Mouse (Mus musculus) left cerebral cortex, adult 2 months (tissue): ENCODE results near the gene 0610010K14Rik. TPM values are rescaled to one million over a fixed set of nuclear protein-coding genes. Genes with fewer than 3 reads are reported as not detected.

Experiments
- DNase-seq, 2 experiments: peaks; one replicate each; pipeline ENCODE4 v3.0.0; 2021 to 2022; ENCODE audit warnings: low spot score in 2 of 2, mixed read lengths in 1 of 2; ENCODE audit errors: extremely low spot score in 1 of 2
- H3K27ac ChIP-seq: fragments of 200-600 bp; 2 replicates; pipeline ENCODE4 v1.8.1; 2022
- H3K4me3 ChIP-seq: fragments of 200-600 bp; 2 replicates; pipeline ENCODE4 v1.8.1; 2022
- CTCF ChIP-seq: fragments of 200-600 bp; IDR thresholded peaks from 2 replicates; pipeline ENCODE4 v1.8.1; 2022; ENCODE audit warnings: antibody characterized with exemption, mild to moderate bottlenecking, moderate library complexity
- intact Hi-C: fragments of 180-260 bp; cut with DNase I; formaldehyde crosslinking; loops from one replicate; pipeline ENCODE4 v1.15.1; 2025
- long read RNA-seq, 2 experiments: library from polyadenylated mRNA; stranded (forward); transcript quantifications; one replicate each; pipeline ENCODE4 v2.0.0; 2021; ENCODE audit warnings: borderline mapping rate in 2 of 2
- total RNA-seq, 2 experiments: library from RNA; stranded (reverse); gene quantifications; 2 replicates each; pipeline ENCODE4 v1.2.3; 2021

Gene 0610010K14Rik
- total RNA-seq = 10 to 100 TPM; 45.5 to 51.2 TPM
- long read RNA-seq, experiment 1, partial matches to known transcripts = 6 of 22 reads
- long read RNA-seq, experiment 1, other reads (novel, unspliced or antisense) = 8 of 22 reads
- long read RNA-seq, experiment 2, partial matches to known transcripts = 4 of 10 reads
- long read RNA-seq, experiment 2, other reads (novel, unspliced or antisense) = 2 of 10 reads

- peak within 1 kb of the TSS; percentile 92 for H3K27ac ChIP-seq
- peak; percentile 78 for TF ChIP-seq CTCF
- intact Hi-C loops = loop anchor here (10.0 kb wide), 1 partner anchor 417 kb away; the partner anchor contains the start of genes Eno3 and Pfn1
- DNase-seq = peak; percentile 98
- H3K4me3 ChIP-seq = peak within 1 kb of the TSS; percentile 98
Observed at GRCm38 (mm10) chr11:70237457-70238167, at the start of gene 0610010K14Rik. Gene 0610010K14Rik, minus strand, starts transcription at chr11:70237914.

DNA sequence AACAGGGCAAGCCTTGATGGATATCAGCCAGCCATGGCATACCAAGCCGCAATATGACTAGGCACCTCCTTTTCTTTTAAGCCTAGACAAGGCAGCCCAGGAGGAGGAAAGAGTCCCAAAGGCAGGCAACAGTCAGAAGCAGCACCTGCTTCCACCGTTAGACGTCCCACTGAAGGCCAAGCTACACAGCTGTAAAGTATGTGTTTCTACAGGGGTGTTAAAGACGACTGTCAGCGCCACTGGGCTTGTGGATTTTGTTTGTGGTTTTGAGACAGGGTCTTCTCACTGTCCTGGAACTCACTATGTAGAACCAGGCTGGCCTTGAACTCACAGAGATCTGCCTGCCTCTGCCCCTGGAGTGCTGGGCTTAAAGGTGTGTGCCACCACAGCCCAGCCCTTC lies 48.0 kb upstream of the 0610010K14Rik start:
- H3K27ac ChIP-seq = no peak overlapping the region
- DNase-seq = no peak
- no peak overlapping the region for H3K4me3 ChIP-seq
- intact Hi-C loops = no loop called here
- no peak for TF ChIP-seq CTCF

DNA sequence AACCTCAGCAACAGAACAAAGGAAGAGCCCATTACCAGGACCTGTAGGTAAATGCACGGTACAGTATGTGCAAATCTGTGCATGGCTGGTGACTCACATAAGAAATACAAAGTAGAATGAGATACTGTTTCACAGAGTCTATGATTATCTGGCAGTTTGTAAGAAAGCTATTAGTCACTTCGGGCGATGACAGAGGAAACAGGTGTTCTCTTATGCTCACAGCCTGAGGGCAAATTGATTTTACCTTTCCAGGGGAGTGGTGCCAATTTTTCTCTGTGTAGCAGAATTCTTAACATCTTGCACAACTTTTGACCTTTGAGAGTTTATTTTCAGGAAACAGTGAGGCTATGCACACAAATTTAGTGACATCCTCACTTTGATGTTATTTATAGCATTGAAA lies 47.0 kb upstream of the 0610010K14Rik start:
- TF ChIP-seq CTCF = no peak
- intact Hi-C loops = no loop called here
- DNase-seq = no peak
- Histone ChIP-seq H3K4me3 (no peak overlapping the region), H3K27ac (no peak overlapping the region)

DNA sequence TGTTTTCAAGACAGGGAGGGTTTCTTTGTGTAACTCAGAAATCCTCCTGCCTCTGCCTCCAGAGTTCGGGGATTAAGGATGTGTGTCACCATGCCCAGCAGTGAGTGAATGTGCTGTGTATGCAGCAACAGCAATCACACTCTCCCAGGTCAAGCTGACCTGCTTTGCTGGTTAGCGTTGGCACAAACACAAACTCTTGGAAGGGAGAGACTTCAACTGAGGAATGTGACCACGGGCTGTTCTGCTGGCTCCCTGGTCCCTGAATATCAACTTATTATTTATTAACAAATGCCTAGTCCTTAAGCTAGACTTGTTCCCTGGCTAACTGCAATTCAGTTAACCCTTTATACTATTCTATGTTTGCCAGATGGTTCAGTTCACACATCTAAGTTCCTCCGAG lies 46.0 kb upstream of the 0610010K14Rik start:
- H3K27ac ChIP-seq = no peak overlapping the region
- no peak for TF ChIP-seq CTCF
- no peak overlapping the region for H3K4me3 ChIP-seq
- intact Hi-C loops = no loop called here
- no peak for DNase-seq

GRCm38 (mm10) chr11:70280441-70280840 lies 42.7 kb upstream of the 0610010K14Rik start:
- intact Hi-C loops = no loop called here
- Histone ChIP-seq H3K4me3 (no peak overlapping the region), H3K27ac (no peak overlapping the region)
- no peak for DNase-seq
- no peak for TF ChIP-seq CTCF

DNA sequence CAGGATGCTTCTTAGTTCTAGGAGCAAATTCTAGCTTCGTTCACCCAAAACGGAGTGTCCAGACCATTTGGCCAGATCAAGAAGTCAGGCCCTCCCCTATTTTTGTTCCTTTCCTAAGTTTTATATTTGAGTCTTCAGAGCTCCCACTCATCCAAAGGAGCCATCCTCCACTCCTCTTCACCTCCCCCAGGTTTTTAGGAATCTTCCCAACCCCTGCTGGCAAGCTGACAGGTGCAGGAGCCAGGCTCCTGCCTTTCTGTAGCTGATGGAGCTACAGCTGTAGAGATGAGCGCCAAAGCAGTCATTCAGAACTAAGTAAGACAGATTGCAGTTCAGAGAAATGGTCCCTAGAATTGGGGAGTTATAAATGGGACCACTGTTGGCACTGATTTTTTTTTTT lies 41.2 kb upstream of the 0610010K14Rik start:
- no peak for TF ChIP-seq CTCF
- no peak for DNase-seq
- intact Hi-C loops = no loop called here
- H3K4me3 ChIP-seq = no peak overlapping the region
- H3K27ac ChIP-seq = no peak overlapping the region

- no peak for DNase-seq
- TF ChIP-seq CTCF = no peak
- no peak overlapping the region for H3K4me3 ChIP-seq
- no peak overlapping the region for H3K27ac ChIP-seq
- intact Hi-C loops = no loop called here
Observed at GRCm38 (mm10) chr11:70271641-70272040, 33.9 kb upstream of the 0610010K14Rik start.

DNA sequence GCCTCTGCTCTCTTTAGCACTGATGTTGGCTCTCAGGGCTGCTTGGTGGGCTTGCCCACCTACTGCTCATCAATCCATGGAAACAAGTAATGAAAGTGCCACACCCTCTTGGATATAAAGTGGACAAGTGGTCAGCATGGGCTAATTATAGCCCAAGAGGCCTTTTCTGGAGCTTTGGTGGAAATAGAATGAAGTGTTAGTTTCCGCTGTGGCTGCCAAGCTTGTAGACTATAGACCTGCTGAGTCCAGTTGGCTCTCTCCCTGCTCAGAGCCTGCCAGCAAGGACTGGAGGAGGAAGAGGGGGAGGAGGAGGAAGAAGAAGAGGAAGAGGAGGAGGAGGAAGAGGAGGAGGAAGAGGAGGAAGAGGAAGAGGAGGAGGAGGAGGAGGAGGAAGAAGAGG lies 28.7 kb upstream of the 0610010K14Rik start:
- Histone ChIP-seq H3K27ac (no peak overlapping the region), H3K4me3 (no peak overlapping the region)
- DNase-seq = no peak
- intact Hi-C loops = no loop called here
- TF ChIP-seq CTCF = no peak

GRCm38 (mm10) chr11:70265819-70266218 lies 28.1 kb upstream of the 0610010K14Rik start:
- no peak overlapping the region for H3K27ac ChIP-seq
- TF ChIP-seq CTCF = no peak
- DNase-seq = no peak
- intact Hi-C loops = no loop called here
- no peak overlapping the region for H3K4me3 ChIP-seq

DNA sequence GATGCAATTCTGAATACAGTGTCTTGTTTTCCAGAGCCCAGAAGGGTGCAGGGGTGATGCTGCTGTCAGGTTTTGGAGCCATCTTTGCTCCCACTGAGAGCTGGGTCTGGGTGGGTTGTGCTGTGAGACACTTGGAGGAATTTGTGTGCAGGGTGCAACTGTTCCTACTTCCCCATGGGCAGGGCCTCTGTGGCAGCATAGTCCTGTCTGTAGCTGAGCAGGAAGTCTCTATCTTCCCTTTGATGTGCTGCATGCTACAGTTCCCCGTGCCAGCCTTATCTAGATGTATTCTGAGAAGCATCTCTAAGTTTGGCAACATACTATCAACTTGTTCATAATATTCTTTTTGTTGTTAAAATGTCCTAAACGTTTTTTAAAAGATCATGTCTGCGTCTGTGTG lies 27.5 kb upstream of the 0610010K14Rik start:
- intact Hi-C loops = no loop called here
- DNase-seq = no peak
- TF ChIP-seq CTCF = no peak
- no peak overlapping the region for H3K4me3 ChIP-seq
- H3K27ac ChIP-seq = no peak overlapping the region

DNA sequence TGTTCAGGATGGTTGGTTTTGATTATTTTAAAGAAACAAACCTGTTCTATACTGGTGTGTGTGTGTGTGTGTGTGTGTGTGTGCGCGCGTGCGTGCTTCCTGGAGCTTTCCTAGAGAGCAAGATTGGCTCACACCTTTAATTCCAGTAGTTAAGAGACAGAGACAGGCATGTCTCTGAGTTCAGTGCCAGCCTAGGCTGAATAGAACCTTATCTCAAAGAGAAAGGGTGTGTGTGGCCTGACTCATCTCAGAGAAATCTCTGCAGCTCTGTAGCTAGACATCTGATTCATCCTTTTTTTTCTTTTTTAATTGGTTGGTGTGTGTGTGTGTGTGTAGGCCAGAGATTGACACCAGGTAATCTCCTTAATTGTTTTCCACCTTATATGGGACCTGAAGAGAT lies 21.3 kb upstream of the 0610010K14Rik start:
- H3K27ac ChIP-seq = no peak overlapping the region
- no peak for DNase-seq
- no peak overlapping the region for H3K4me3 ChIP-seq
- TF ChIP-seq CTCF = no peak
- intact Hi-C loops = no loop called here

DNA sequence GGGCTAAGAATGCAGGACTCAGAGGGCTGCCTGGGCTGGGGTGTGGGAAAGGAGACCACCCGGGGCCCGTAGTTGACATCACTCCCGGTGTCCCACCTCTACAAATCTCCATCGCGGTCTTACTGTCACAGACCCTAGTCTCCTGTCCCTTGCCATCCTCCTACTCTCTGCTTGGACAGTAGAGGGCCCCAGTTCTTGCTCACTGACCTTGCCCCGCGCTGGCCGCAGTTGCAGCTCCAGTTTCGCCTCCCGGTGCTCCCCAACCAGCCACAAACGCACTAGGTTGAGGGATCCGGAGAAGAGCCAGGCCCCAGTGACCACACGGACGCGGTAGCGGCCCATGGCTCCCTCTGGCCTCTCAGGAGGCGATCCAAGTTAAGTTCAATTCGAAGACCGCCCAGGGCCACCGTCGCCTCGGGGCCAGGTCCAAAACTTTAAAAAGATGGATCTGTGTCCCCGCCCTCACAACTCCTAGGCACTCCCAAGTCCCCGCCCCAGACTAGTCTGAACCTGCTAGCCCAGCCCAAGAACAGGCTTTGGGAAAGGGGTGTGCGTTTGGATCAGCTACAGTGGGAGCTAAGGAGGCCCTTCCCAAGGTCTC lies 17.3 kb upstream of the 0610010K14Rik start, which contains the start of gene Alox12:
TSS of gene Alox12 (minus strand) at position 423 of the 601 bp plus-strand sequence.
- H3K4me3 ChIP-seq = peak within 1 kb of the TSS; percentile 17; the same call in 1 of the 2 replicates
- TF ChIP-seq CTCF = peak; percentile 42
- DNase-seq = no peak
- H3K27ac ChIP-seq = no peak within 1 kb of the TSS
- intact Hi-C loops = no loop called here
